Mouse (Mus musculus) inflammation-experienced regulatory T-cells, adult 6 months (primary cell): ENCODE results near the gene Dlgap1. TPM values are rescaled to one million over a fixed set of nuclear protein-coding genes. Genes with fewer than 3 reads are reported as not detected.

Source experiments
- ATAC-seq: one replicate; pipeline ENCODE4 v1.8.0; 2017
- polyA plus RNA-seq, 3 experiments: library from polyadenylated mRNA; unstranded; fragments of 100-300 nt; shearing (Covaris generic); gene quantifications; one replicate each; pipeline ENCODE4 v1.2.1; 2017

The Dlgap1 gene
- polyA plus RNA-seq, 3 experiments from 2014 or later, result not detected

DNA sequence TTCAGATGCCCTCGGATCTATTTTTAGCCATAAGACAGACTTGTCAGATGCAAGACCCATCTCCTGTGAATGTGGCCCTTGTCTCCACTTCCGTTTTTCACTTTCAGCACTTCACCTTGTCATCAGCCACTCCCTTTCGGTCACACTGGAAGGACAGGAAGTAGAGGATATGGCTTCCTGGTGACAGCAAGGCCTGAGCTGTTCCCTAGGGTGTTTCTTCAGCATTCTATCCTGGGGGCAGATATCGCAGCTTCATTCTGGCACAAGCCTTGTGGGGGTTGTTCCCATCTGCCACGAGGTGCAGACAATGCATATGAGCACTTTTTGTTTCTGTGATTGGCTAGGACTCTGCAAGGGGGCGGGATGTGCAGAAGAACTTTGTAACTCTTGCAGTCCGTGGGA lies 502.1 kb downstream of the Dlgap1 start:
- ATAC-seq, result no peak

DNA sequence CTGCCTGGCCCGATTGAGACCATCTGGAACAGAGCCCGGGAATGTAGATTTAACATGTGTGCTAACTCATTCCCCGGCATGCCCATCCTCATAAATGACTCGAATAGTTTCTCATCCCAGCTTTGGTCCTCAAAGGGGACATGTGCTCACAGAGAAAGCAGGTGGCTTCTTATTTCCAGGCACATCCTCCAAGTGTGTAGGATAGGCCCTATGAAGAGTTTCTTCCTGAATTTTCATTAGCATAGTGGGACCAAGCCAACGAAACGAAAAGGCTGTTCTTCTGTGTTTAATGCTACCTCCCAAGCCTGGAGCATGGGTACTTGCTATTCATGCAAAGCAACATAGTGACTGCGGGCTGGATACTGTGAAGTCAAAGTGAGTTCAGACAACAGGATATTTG lies 503.3 kb downstream of the Dlgap1 start:
- ATAC-seq, result no peak

DNA sequence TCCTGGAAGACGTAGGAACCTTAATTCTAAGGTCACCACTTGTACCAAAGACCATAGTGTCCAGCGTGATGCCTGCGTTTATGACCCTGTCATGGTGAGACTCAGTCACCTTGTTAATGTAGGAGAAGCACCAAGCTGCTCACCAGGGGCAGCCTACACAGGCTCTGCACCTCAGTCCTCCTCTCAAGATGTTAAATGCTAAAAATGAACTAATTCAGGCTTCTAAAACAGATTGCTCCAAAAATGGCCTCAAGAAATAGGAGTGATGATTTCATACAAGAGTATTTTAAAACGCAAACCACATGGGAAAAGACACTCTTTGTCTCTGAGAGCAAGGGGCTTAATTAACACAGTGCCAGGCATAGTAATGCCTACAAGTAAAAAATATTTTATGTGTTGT lies 505.0 kb downstream of the Dlgap1 start:
- ATAC-seq, result no peak

DNA sequence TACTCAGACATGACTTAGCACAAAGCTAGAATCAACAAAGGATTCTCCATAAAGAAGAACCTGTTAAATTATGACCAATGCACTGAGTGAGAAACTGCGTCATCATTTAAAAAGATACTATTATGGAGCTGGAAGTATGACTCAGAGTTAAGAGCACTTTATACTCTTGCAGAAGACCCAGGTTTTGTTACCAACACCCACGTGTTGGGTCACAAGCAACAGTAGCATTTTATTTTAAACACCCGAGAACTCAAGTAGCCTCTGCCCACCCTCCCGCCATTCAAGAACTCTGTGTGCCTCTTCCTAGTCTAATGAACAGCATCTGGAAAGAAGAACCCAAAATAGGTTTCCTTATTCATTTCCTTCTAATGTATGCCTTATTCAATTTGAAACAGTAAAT lies 514.8 kb downstream of the Dlgap1 start:
- ATAC-seq, result no peak

DNA sequence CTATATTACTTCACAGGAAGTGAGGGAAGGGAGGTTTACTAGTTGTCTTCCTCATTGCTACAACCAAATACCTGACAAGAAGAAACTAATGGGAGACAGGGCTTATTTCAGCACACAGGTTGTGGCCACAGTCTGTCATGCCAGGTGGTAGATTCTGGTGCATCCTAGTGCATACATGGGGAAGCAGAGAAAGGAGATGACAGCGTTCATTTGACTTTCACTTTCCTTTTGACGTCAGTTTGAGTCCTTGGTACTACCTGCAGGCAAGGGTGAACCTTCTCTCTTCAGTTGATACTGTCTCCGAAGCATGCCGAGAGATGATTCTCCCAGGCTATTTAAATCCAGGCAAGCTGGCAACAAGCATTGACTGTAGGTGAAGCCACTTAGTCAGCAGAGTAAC lies 516.8 kb downstream of the Dlgap1 start:
- peak; percentile 58 for ATAC-seq

DNA sequence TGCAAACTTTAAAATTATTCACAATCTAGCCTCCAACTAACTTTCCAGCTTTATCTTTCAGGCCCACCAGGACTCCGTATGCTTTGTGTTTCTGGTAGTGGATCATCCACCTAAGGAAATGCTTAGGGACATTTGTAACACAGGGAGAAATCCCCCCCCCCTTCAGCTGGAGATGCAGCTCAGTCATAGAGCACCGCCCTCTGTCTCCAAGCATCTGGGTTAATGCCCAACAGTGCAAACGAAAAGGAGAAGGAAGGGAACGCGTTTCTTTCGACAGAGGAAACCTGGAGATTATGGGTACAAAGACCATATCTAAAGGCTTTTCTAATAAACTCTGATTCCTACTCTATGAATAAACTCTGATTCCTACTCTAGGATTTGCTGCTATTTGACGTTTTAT lies 517.4 kb downstream of the Dlgap1 start:
- no peak for ATAC-seq

DNA sequence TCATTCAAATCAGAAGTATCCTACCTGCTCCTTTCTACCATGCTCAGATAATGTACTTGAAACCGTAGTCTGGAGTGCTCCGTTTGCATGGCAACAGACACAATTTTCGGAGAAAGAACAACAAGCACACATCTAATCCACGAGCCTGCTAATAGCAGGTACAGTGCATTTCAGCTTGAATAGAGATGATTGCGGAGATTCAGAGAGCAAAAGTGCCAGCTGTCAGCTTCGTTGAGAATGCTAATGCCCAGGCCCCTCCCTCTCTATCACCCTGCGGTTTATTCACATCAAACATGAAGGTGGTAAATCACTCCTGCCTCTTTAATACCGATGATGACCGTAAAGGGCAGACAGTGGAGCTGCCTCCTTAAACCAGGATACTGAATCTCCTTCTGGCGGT lies 518.0 kb downstream of the Dlgap1 start:
- ATAC-seq, result no peak

DNA sequence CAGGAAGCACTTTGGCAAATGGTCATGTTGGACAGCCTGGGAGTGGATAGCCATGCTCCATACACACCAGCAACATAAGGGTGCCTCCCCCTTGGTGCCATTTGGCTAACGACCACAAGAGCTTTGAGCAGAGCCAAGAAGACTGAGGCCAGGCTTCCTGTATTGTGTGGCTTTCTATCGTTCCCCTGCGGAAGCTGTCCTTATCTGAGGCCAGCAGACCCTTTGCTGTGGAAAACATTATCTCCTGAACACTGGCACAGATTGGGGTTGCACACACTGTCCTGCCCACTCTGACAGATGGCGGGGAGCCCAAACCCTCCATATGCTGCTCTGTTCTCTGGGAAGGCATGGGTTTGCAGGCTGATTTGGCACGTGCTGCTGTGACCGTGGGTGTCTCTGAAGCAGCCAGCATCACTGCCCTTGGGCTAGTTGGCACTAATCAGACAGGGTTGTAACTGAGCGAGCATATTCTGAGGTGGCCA lies 520.0 kb downstream of the Dlgap1 start:
- ATAC-seq, result no peak

DNA sequence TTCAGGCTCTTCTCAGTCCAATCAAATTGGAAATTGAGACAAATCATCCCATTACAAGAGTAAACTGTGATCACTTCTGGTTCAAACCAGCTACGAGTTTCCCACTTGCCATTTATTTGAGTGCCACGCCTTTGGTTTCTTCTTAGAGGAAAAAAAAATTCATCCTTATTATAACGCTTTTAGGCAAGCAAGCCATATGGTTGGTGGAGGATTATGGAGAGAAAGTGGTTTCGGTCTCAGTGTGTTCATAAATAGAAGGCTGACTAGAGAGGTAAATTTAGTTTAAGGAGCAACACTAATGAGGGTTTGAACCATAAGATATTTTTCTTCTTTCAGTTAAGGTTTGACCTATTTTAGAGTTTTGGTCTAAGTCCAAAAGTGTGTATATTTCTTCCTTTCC lies 522.7 kb downstream of the Dlgap1 start:
- no peak for ATAC-seq

DNA sequence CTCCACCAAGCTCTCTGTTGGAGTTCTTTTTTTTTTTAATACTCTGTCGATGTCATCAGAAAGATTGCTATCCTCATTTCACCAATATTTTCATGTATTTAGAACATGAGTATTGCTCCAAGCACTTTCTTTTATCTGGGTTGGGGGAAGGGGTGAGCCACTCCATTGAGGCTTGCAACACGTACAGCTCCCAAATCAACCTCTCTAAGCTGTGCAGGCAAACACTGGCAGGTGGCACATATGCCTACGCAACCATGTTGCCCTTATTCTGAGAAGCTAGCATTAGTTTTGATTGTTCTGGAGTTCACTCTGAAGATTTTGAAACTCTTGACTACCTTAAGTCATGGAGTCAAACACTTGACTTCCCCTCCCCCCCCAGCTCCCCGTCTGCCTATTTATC lies 525.5 kb downstream of the Dlgap1 start:
- ATAC-seq, result no peak

DNA sequence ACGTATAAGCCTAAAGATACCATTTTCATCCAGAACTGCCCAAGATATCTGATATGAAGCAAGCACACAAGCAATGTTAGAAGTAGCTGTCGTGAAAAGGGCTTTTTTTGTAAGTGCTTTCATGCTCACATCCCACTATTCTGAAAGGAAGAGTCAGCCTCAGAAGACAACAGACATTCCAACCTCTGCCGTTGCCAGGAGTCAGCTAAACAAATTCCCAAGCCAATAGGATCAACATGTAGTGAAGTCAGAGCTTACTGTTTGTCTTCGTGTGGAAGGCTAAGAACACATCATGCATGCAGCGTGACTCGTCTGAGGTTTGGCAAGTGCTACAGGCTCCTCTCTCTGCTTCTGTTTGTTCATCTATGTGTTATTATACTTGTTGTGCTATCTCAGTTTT lies 529.4 kb downstream of the Dlgap1 start:
- ATAC-seq, result no peak

DNA sequence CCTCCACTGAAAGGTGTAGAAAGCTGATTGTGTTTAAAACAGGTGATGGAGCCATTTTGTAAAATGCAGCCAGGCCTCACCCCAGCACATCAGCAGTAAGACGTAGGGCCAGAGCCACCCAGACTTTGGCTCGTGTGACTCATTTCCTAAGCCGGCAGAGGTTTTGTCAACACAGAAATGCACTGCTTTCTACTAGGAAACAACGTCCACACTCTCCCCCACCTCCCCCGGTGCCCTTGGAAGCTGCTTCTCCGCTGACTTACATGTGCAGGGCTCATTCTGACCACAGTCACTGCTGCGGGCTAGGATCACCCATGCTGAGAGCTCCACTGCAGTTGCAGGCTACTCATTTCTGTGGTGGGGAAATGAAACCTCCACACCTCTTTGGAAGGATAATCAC lies 533.1 kb downstream of the Dlgap1 start:
- ATAC-seq, result no peak

DNA sequence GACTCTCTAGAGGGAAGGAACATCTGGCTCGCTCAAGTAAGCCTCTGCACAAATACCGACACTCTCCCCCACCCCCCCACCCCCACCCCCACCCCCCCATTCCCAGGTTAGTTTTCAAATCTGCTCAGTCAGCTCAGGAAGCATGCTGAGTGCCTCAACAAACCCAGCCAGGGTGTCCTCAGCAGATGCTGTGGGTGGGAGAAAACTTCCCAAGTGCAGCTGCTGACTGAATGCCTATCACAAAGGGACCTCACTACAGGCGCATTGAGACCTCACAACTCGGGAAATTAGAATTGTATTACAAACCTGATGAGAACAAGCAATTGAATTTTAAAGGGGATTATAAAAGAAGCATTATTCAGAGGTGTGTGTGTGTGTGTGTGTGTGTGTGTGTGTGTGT lies 538.9 kb downstream of the Dlgap1 start:
- ATAC-seq, result no peak

DNA sequence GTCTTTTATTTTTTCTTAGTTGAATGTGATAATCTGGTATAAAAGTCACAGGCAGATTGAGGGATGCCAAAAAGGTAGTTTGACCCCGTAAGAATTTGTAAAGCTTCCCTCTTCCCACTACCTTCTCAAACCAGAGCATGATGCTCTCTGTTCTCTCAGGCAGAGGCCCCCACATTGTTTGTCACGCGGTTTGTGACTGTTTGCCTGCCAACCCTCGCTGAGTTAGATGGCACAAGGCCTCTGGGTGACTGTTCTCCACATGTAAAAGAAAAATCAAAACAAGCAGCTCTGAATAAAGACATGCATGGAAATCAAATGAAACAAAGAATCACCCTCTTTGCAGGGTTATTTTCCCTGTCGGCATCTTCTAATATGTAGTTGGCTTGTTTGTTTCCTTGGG lies 541.6 kb downstream of the Dlgap1 start:
- no peak for ATAC-seq

DNA sequence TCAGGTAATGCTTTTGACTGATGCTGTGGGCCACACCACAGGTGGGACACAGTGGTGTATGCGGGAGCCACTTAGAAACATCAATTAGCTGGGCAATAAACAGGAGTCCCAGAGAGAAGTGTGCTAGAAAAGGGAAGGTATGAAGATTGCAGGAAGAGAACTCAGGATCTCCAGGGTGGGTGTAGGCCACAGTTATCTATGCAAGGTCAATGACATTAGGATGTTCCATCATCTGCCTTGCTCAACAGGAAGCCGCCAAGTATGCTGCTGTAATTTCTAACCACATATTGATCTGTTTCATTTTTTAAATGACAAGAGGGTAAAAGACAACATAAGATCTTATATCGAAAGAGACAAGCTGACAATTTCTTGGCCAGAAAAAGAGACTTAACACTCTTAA lies 542.5 kb downstream of the Dlgap1 start:
- no peak for ATAC-seq

DNA sequence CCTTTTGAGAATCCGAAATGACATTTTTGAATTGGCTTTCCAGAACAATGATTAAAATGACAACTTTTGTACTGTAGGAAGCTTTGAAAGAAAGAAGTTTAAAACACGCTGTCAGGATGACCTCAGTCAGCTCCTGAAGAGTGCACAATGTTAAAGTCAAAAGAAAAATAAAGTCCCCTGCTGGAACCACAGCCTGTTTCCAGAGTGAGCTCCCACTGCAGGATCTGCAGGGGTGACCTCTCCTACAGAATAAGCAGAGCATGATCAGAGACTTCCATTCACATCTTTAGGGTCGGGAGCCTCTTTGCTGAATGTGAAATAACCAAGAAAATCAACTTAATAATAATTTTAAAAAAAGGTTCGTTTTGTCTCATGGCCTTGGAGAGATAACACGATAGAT lies 544.9 kb downstream of the Dlgap1 start:
- ATAC-seq, result no peak

DNA sequence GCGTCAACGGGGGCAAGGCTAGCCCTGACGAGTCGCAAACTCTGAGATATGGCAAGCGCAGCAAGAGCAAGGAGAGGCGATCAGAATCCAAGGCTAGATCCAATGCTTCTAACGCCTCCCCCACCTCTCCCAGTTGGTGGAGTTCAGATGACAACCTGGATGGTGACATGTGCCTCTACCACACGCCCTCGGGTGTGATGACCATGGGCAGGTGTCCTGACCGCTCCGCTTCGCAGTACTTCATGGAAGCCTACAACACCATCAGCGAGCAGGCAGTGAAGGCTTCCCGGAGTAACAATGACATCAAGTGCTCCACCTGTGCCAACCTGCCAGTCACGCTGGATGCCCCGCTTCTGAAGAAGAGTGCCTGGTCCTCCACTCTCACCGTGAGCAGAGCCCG lies 547.6 kb downstream of the Dlgap1 start:
- no peak for ATAC-seq

DNA sequence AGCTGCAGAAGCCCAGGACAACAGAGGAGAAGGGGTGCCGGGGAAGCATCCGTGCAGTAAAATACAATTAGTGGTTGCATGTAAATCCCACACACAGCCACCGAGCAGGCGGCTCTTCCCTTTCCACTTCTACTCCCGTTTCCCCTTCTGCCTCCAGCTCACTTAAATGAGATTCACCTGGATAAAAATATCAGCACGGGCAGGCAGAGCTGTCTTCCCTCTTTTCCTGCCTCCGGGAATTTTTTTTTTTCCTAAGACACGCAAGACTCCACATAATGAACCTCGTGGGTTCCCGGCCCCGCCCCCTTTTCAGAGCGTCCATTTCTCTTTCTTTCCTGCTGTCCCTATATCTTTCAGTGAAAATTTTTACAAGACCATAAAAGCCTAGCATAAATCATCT lies 548.5 kb downstream of the Dlgap1 start:
- ATAC-seq, result no peak

DNA sequence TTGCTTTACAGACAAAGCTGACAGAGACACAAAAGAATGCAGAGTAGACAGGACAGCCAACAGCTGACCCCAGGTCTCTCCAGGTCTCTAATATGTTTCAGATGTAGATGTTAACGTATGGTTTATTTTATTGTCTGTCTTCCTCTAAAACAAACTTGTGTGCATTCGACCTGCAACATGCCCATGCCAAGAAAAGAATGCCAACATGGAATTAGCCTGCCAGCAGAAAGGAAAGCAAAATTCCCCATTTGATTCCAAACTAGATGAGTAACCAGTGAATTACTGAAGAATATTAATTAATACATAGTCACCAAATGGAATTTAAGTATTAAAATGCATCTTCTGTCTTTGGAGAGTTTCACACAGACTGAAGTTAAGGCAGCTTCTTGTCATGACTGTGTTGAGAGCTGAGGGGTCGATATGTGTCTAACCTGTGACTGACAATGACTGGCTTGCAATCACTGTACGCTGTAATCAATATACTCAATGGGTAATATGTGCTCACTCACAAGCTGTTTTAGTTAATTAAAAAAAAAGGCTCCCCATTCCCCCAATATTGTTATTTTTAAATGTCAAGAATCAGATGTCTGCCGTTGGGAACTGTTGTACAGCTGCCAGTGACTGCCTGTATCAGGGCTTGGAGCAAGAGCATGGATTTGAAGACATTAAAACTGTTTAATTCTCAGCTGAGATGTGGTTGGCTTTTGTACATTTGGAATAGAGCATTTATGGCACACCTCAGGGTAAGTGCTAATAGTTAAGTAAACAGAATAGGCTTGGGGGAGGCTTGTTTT lies 552.4 kb downstream of the Dlgap1 start:
- no peak for ATAC-seq

DNA sequence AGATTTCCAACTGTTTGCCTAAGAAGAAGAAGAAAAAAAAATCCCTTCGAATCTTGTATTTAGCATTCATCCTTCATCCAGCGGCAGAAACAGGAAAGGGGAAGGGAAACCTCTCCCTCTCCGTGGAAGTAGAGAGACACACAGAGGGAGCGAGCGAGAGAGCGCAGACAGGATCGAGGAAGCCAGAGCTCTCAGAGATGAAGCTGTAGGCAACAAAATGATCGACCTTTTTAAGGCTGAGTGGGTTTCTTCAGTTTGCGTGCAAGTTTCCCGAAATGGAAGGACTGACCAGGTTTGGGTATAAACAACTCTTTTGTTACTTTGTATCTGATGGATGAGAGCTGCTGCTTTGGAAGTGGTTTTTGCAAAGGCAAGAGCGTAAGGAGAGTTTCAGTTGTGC lies 553.1 kb downstream of the Dlgap1 start:
- no peak for ATAC-seq

DNA sequence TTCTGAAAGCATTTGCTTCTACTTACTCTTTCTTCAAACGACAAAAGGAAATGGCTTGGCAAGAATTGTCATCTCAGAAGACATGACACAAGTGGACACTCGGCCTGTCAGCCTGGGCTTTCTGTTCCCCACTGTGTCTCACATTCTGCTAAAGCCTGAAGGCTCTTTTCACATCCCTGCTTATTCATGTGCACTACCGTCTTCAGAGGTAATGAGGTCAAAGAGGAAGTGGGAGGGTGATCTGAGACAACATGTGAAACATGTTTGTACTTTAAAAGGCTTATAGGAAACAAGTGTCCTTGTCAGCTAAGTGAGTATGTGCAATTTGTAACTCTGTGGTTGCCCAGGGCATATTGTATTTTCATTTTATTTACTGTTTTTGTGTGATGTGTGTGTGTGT lies 557.1 kb downstream of the Dlgap1 start:
- ATAC-seq, result no peak

DNA sequence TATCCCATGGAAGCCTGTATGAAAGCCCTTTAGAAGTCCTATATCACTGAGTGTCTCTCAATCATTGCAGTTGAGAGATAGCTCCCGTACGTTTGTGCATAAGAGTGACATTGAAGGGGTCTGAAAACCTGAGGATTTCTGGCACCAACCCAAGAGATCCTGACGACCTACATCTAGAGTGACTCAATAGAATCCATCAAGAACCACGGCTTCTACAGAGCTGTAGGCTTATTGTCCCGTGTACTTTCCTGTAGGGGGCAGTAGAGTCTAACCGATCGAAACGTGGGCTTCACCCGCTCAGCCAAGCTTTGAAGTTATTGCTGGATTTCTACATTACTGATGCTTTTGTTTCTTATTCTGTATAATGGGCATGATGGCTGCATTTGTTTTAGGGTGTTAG lies 558.2 kb downstream of the Dlgap1 start:
- no peak for ATAC-seq

DNA sequence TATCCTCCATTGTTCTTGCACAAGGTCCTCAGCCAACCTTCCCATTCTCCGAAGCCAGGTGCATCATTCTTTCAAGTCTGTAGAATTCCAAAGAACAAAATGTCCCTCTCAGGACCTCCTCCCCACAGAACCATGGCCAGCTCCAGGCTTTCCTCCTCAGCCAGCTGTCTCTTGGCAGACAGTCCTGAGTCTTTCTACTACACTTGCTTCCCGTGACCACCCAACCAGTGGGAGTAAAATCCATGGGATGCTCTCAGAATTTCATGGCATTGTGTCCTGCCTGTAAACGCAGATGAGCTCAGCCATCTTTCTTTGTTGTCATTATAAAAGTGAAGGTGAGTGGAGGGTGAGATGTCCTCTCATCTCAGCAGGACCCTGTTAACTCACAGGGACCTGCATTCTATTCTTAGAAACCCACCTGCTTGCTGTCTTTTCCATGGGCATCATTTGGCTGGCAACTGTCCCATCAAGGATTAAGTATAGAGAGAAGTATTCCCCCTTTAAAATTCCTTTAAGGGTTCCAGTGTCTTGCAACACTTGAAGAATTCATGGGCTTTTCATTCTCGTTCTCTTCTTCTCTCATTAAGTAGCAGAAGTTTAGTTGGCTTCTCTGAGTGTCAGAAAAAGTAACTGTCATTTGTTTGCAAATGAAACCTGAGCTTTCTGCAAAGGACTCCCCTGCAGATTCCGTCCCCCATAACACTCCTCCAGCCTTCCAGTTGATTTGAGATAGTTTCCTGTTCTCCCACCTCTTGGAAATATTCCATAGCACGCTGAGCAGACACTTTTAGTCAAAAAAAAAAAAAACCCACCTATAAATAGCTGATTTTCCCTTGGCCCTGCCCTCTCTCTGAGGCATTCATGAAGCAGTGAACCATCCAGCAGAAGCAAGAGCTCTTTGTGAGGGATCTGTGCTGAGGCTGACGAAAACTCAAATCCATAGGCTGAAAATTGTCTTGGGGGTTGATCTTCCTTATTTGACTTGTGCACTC lies 559.6 kb downstream of the Dlgap1 start:
- no peak for ATAC-seq

DNA sequence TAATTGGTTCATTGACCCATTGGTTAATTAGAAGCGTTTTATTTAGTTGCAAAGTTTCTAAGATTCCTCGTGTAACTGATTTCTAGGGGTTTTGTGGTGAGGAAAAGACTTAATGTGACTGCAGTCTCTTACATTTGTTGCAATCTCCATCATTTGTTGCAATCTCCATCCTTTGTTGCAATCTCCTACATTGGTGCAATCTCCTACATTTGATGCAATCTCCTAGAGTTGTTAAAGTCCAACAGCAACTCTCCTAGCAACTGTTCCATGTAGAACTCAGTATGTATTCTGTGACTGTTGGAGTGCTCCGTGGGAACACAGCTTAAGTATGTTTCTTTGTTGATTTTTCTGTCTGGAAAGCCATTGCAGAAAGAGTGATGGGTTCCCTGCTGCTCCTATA lies 565.4 kb downstream of the Dlgap1 start:
- no peak for ATAC-seq
